Mouse (Mus musculus) intestine, postnatal 0 days (tissue): ENCODE measurements around the gene Phf21a. TPM values are rescaled to one million over a fixed set of nuclear protein-coding genes. Genes with fewer than 3 reads are reported as not detected.

Experiments
- ATAC-seq: fragments of 200-750 bp; cut with Nextera tagmentation; 2 replicates; pipeline ENCODE4 v1.8.0; 2017; ENCODE audit warnings: mild to moderate bottlenecking, moderate TSS enrichment, moderate library complexity
- H3K27ac ChIP-seq: fragments of 300-500 bp; sonication (generic); 2 replicates; pipeline ENCODE4 v1.5.1; 2014; ENCODE audit warnings: mild to moderate bottlenecking, low read depth, low read length, moderate library complexity
- H3K27me3 ChIP-seq: fragments of 300-500 bp; sonication (generic); replicated peaks from 2 replicates; pipeline ENCODE4 v1.6.1; 2014; ENCODE audit warnings: low read length, mixed read lengths; ENCODE audit not compliant: control insufficient read depth, insufficient read depth
- H3K36me3 ChIP-seq: fragments of 300-500 bp; sonication (generic); 2 replicates; pipeline ENCODE4 v1.6.1; 2014; ENCODE audit warnings: mild to moderate bottlenecking, moderate library complexity; ENCODE audit not compliant: control insufficient read depth, insufficient read depth
- H3K4me1 ChIP-seq: fragments of 300-500 bp; sonication (generic); replicated peaks from 2 replicates; pipeline ENCODE4 v1.6.1; 2014; ENCODE audit warnings: antibody characterized with exemption, low read length, mixed read lengths; ENCODE audit not compliant: control insufficient read depth, insufficient read depth
- H3K4me2 ChIP-seq: fragments of 300-500 bp; sonication (generic); replicated peaks from 2 replicates; pipeline ENCODE4 v1.6.1; 2014; ENCODE audit warnings: low read depth, mild to moderate bottlenecking, moderate library complexity
- H3K4me3 ChIP-seq: fragments of 300-500 bp; sonication (generic); 2 replicates; pipeline ENCODE4 v1.5.1; 2014; ENCODE audit warnings: low read depth, low read length
- H3K9ac ChIP-seq: fragments of 300-500 bp; sonication (generic); 2 replicates; pipeline ENCODE4 v1.6.1; 2014; ENCODE audit warnings: mild to moderate bottlenecking, low read depth, low read length
- H3K9me3 ChIP-seq: fragments of 300-500 bp; sonication (generic); 2 replicates; pipeline ENCODE4 v1.6.1; 2016; ENCODE audit warnings: mixed run types; ENCODE audit not compliant: control insufficient read depth
- CTCF ChIP-seq: sonication (generic); IDR thresholded peaks from 2 replicates; pipeline ENCODE4 v1.5.1; 2016; ENCODE audit warnings: low read depth, mild to moderate bottlenecking, control low read depth, antibody characterized with exemption, moderate library complexity
- WGBS: fragments of 180-500 bp; shearing (Covaris S2); extraction: QIAGEN DNeasy Blood & Tissue Kit; methylation state at CpG from one replicate; pipeline ENCODE4 v1.1.7; 2014; 5-methylcytosine and 5-hydroxymethylcytosine counted together
- polyA plus RNA-seq: library from polyadenylated mRNA; unstranded; fragments of >200 nt; fragmentation: Nextera tagmentation; extraction: Ambion mirVana; gene quantifications from 2 replicates; pipeline ENCODE4 v1.2.1, GENCODE M21; 2015

Gene Phf21a
- polyA plus RNA-seq, 1 experiment from 2014 or later = 7.4 TPM

DNA sequence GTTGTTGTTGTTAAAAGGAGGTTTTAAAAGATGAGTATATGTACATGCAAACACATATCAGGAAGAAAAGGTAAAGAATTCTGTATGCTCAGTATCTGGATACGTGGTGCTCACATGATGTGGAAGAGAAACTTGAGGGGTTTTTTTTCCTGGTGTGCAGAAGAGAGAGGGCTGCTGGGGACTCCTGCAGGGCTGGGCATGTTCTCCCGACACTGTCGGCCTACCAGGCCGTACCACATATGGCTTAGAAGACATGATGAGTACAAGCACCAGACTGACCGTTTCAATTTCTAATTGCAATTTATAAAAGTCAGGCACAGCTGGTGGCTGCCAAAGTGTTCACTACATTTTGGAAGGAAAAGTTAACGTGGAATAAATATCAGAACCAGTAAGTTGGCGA is 232.8 kb downstream of the Phf21a start:
- ATAC-seq = no peak
- Histone ChIP-seq H3K4me3 (no peak overlapping the region), H3K4me1 (no peaks in the 10 kb centered on the region), H3K27me3 (no peaks in the 10 kb centered on the region), H3K4me2 (no peak overlapping the region), H3K9me3 (no peaks in the 10 kb centered on the region), H3K27ac (no peak overlapping the region), H3K9ac (no peak overlapping the region), H3K36me3 (peaks cover 45% of the 10 kb centered on the region)
- no peak for TF ChIP-seq CTCF
- WGBS = 89% methylated on average over 7 of the region's 7 CpGs

DNA sequence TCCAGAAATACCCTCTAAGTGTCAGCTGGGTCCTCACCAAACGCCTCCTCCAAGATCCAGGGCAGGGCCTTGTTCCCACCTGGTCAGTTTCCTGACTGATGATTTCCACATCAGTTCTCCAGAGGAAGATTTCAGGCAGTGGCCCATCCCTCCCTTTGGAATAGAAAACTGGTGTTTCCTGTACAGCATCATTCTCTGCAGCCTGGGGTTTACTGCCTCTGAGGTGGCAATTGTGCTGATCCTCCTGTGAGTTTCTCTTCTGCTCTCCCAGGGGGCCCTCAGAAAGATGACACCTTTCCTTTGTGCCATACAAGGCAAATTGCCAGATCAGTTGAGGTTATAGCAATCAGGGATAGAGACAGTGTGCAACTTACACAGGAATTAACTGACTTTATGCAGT is 233.3 kb downstream of the Phf21a start:
- Histone ChIP-seq H3K9ac (no peak overlapping the region), H3K27me3 (no peaks in the 10 kb centered on the region), H3K4me2 (no peak overlapping the region), H3K9me3 (no peaks in the 10 kb centered on the region), H3K36me3 (peaks cover 48% of the 10 kb centered on the region), H3K4me3 (no peak overlapping the region), H3K4me1 (no peaks in the 10 kb centered on the region), H3K27ac (no peak overlapping the region)
- ATAC-seq = no peak
- 68% methylated on average over 1 of the region's 1 CpGs for WGBS
- TF ChIP-seq CTCF = no peak

DNA sequence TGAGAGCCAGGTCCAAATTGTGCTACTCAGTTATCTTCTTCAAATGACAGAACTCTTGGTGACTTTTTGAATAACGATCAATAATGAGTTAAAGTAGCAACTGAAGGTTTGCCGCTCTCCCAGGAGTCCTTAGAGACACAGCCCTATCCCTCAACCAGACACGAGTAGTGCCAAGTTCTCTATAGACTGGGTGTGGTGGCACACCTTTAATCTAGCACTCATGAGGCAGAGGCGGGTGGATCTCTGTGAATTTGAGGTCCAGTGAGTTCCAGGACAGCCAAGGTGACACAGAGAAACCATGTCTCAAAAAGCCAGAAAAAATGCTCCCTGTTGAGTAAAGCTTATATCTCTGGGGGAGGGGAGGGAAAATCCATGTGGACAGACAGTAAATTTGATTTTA is 234.7 kb downstream of the Phf21a start:
- Histone ChIP-seq H3K36me3 (peaks cover 54% of the 10 kb centered on the region), H3K4me2 (no peak overlapping the region), H3K4me3 (no peak overlapping the region), H3K27ac (no peak overlapping the region), H3K27me3 (no peaks in the 10 kb centered on the region), H3K9me3 (no peaks in the 10 kb centered on the region), H3K9ac (no peak overlapping the region), H3K4me1 (no peaks in the 10 kb centered on the region)
- ATAC-seq = no peak
- TF ChIP-seq CTCF = no peak
- 90% methylated on average over 4 of the region's 4 CpGs for WGBS

DNA sequence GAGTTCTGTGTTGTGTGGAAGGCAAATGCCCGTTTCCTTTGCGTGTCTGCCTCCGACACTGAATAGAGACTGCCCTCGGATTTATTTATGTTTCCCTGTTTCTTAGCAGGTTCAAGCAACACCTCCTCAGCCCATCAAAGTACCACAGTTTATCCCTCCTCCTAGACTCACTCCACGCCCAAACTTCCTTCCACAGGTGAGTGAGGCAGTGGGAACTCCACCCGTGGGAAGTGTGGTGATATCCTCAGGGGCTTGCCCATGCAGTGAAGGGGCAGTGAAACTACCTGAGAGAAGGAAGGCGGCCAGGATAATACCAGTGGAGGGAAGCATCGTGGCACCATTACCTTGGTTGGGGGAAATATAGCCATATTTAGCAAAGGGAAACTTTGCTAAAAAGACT is 235.3 kb downstream of the Phf21a start:
- no peak for TF ChIP-seq CTCF
- no peak for ATAC-seq
- Histone ChIP-seq H3K4me1 (no peaks in the 10 kb centered on the region), H3K9me3 (no peaks in the 10 kb centered on the region), H3K36me3 (peaks cover 51% of the 10 kb centered on the region), H3K4me3 (no peak overlapping the region), H3K9ac (no peak overlapping the region), H3K4me2 (no peak overlapping the region), H3K27ac (no peak overlapping the region), H3K27me3 (no peaks in the 10 kb centered on the region)
- 88% methylated on average over 8 of the region's 8 CpGs for WGBS

DNA sequence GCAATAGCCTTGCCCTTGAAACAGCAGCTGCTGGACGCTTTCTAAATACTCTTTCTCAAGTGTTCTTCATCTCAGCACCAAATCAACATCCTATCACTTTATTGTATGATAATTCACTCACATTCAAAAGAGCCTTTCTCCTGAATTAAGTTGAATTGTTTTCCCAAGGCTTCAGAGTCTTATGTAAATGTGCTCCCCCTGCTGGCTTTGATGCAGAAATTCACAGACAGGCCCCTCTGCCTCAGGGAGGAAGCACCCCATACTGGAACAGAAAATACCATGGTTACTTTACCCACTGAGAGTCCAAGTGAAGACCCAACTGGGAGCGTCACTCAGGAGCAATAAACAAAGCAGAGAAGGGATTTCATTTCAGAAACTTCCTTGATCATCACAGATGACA is 237.9 kb downstream of the Phf21a start:
- Histone ChIP-seq H3K4me3 (no peak overlapping the region), H3K27ac (no peak overlapping the region), H3K9ac (no peak overlapping the region), H3K4me2 (no peak overlapping the region), H3K9me3 (no peaks in the 10 kb centered on the region), H3K27me3 (no peaks in the 10 kb centered on the region), H3K4me1 (no peaks in the 10 kb centered on the region), H3K36me3 (peaks cover 47% of the 10 kb centered on the region)
- 47% methylated on average over 2 of the region's 2 CpGs for WGBS
- no peak for ATAC-seq
- TF ChIP-seq CTCF = peak; percentile 69

DNA sequence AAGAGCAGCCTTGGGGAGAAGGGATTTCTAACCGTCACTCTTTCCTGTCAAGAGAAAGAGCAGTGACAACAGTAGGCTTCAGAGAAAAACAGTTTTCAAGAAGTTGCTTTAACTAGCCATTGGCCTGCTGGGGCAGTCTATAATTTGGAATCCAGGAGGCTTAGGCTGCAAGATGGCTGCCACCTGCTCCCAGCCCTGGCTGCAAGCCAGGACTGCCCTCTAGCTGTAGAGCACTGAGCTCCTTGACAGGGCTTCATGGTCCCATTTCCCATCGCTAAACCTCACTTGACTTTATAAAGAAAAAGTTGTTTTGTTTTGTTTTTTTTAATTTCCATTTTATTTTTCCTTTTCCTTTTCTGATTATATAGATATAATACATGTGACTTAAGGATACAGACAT is 238.5 kb downstream of the Phf21a start:
- ATAC-seq = no peak
- no peaks in the 10 kb centered on the region for H3K9me3 ChIP-seq
- no peaks in the 10 kb centered on the region for H3K4me1 ChIP-seq
- no peak overlapping the region for H3K4me2 ChIP-seq
- no peak overlapping the region for H3K4me3 ChIP-seq
- H3K27ac ChIP-seq = no peak overlapping the region
- peaks cover 46% of the 10 kb centered on the region for H3K36me3 ChIP-seq
- H3K9ac ChIP-seq = no peak overlapping the region
- H3K27me3 ChIP-seq = no peaks in the 10 kb centered on the region
- TF ChIP-seq CTCF = peak; percentile 40
- 81% methylated on average over 2 of the region's 2 CpGs for WGBS

DNA sequence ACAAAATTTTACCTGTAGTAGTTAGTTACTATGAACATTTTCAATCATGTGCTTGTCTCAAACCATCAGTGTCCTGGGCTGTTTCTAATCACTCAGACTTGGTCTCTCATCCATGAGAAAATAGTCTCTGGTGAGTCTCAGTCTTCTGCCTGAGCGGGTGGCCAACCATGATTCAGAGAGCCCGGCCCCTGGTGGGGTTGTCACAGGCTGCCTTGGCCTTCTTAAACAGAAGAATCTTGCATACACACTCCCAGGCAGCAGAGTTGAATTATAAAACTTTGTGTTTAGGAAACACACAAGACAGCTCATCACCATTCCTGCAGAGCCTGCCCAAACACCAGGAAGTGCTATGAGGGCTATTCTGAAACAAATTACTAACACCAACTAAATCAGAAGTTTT is 239.0 kb downstream of the Phf21a start:
- H3K9ac ChIP-seq = no peak overlapping the region
- no peak overlapping the region for H3K4me3 ChIP-seq
- H3K9me3 ChIP-seq = no peaks in the 10 kb centered on the region
- H3K4me2 ChIP-seq = no peak overlapping the region
- H3K27ac ChIP-seq = no peak overlapping the region
- no peaks in the 10 kb centered on the region for H3K27me3 ChIP-seq
- no peaks in the 10 kb centered on the region for H3K4me1 ChIP-seq
- no peak for TF ChIP-seq CTCF
- no peak for ATAC-seq
- 96% methylated on average over 2 of the region's 2 CpGs for WGBS
- peaks cover 43% of the 10 kb centered on the region for H3K36me3 ChIP-seq
